Mouse (Mus musculus): ENCODE data around the gene Nol10.

DNA sequence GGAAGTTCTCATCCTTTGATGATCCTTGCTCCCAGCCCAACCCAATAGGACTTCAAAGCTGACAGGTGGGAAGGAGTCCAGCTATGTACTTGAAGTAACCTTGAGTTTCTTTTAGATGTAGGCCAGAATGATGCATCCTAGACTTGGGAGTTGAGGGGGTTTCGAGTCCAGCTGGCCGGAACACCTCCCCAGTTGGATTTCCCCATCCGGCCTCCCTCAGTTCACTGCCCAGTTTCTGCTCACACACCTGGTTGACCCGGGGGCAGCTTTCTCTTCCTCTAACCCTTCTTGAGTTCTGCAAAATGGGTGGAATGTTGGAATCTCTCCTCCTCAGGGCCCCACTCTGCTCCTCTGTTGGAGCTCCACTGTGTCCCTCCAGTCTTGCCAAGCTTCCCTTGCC is 85.5 kb downstream of the Nol10 start:
- TF ChIP-seq CTCF (IDR thresholded peaks at IDR 0.05; ENCODE audit: borderline replicate concordance, control insufficient read depth, extremely low read depth, insufficient read depth, low read length, poor library complexity) (no peak), POLR2A (IDR thresholded peaks at IDR 0.05; ENCODE audit: control insufficient read depth, extremely low read depth, insufficient read depth, low read length, poor library complexity) (no peak)
